Mouse (Mus musculus) ovary, adult 18-20 months (tissue): ENCODE measurements at regions not wholly inside any gene's neighbourhood (a gene's known extent, or its start where the extent isn't known, plus 50 kb on each side); places are given as distances from the start of the nearest gene placed in this dataset.

Experiments
- DNase-seq: peaks from one replicate; pipeline ENCODE4 v3.0.0; 2022; ENCODE audit warnings: low spot score, mixed read lengths

DNA sequence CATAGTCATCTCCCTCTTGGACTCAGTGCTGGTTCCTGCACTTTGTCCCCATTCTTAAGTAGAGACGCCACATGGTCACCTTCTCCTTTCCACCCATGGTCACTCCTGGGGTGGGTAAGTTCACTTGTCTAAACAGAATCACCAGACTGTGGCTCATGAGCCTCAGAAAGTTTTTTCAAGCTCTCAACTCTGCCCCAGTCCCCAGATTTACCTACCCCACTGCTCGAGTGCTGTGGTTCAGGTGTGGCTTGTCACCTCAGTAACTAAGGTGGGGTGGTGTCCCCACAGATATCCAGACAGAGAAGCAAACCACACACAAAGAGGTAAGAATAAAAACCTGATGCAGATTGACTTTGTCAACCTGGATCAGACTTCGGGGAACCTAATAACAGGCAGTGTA lies 87.6 kb downstream of the Rpl10-ps3 start:
- no peak for DNase-seq

DNA sequence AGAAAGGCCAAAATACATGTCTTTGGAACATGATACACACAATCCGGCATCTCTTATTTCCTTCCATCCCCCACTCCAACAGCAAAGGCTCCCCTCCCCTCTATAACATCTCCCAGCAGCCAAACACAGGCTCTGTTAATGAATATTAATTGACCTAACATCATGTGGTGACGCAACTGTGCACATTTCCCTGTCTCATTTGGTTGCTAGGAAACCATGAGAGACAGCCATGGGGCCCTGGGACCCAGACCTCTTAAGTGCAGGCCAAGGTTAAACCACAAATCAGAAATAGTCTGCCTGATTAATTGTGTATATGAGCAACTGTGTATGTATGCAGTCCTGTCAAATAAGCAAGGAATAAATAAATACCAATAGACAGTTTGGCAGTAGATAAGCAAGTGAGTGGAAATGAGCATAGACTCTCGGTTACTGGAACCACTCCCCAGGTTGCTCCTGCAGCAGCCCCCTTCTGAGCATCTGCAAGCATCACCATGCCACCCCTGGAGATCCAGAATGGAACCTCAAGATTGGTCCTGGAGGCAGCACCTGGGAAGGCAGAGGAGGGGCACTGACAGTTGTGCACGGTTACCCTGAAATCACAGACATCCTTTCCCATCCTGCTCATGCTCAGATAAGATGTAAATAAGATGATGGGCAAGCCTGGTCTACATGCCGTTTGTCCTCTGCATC lies 99.6 kb downstream of the Rpl10-ps3 start:
- DNase-seq: no peak

DNA sequence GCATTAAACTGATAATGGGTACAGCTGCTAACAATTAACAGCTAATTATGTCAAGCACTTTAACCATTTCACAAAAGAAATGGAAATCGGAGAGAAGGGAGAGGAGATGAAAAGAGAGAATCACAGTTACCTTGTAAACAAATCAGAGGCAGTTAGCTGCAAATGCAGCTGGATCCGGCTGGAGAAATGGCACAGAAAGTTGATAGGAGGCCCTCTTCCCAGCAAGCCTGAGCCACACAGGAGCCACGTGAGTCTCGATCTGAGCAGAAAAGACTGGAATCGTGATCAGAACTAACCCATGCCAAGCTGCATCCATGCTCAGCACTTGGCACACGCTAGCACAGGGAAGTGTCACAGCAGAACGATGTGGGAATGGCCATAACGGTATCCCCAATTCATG lies 103.8 kb downstream of the Rpl10-ps3 start:
- no peak for DNase-seq

DNA sequence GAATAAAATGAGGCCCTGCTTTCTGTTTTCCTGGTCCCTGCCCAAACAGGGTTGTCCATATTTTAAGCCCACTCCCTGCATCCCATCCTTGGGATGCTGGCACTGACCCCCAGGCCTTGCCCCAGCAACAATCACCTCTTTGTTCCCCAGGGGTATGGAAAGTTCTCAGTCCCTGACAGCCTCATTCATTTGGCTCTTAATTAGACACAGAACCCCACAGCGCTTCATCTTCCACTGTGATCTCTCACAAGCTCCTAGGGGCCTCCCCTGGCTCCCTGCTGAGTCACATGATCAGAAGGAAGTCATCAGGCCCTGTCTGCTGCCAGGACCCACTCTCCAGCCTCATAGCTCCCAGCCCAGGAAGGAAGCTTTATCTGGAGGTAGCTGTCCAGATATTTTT lies 108.9 kb downstream of the Rpl10-ps3 start:
- DNase-seq: no peak

DNA sequence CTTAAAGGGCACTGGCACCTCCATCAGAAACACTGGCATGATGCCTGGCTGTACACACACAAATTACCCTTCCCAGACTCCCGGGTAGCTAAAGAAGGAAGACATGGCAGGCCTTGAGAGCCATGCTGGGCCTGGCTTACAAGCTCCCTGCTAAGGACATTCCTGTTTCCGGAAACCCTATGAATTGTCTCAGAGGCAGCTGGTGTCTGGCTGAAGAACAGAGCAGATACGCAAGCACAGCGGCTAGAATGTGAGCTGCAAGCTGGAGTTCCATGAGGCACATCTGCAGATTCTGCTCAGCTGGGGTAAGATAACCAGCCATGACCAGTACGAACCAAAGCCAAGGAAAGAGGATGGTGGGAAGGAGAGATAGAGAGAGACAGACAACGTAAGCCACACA lies 110.1 kb downstream of the Rpl10-ps3 start:
- DNase-seq: no peak

DNA sequence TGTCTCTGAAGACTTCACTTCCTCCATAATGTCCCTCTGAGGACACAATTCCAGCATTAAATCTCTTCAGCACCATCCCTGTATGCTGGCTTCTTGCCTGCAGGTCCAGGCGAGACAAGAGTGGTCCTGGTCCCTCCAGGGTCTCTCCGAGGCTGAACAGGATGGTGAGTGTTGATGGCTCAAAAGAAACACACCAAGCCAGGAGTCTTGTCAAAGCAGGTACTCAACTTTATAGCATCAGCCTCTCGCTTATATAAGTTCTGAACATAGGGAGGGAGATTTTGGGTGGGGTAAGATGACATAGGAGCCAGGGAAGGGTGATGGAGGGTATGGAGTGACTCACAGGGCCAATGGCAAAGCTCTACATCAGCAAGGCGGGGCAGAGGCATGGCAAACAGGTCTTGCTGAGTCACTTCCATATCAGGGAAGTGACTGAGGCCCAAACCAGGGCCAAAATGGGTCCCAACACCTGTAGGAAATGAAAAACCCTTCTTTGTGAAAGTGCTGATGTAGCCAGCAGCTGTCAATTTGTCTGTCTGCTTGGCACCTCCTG lies 111.7 kb downstream of the Rpl10-ps3 start:
- DNase-seq: no peak

DNA sequence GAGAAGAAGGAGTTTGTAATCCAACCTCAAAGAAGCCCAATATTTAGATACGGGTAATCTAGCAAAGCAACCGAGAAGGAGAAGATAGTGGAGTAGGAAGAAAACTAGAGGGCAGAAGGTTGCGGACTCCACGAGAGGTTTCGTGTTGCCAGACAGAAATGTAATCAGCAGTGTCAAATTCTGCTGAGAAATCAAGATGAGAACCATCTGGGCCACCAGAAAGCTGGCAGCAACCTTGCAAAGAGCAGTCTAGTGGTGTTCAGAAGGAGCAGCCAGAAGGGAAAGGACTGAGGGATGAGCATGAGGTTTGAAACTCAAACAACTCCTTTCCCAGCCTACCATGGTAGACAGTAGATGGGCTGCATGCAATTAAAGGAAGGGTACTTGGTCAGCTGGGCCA lies 134.3 kb downstream of the Rpl10-ps3 start:
- no peak for DNase-seq

DNA sequence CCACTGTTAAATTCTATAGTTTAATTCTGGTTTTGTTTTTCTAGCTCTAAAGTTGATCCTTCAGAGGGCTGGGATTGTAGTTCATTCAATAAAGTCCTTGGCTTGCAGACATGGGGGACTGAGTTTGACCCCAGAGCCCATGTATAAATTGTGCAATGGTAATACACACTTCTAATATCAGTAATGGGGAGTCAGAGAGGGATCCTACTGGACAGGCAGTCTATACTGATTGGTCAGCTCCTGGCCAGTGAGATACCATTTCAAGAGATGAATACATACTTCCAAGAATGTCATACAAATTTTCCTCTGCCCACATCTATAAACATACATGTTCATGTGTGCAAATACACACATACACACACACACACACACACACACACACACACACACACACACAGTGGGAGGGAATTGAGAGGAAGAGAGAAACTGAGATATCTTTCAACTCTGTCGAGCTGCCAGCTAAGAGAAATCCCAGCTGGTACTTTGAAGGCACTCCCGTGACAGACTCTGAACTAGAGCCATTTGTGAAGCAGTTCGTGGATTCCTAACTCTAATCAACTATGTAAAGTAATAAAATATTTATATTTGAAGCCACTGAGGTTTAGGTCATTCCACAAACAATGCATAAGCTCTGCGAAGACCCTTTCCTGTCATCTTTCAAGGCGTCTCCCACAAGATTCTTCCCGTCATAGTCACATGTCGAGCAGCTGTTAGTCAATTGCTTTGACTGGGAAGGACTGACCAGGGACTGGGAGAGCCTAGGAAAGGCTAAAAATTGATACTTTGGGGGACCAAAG lies 145.1 kb downstream of the Rpl10-ps3 start:
- DNase-seq: no peak

DNA sequence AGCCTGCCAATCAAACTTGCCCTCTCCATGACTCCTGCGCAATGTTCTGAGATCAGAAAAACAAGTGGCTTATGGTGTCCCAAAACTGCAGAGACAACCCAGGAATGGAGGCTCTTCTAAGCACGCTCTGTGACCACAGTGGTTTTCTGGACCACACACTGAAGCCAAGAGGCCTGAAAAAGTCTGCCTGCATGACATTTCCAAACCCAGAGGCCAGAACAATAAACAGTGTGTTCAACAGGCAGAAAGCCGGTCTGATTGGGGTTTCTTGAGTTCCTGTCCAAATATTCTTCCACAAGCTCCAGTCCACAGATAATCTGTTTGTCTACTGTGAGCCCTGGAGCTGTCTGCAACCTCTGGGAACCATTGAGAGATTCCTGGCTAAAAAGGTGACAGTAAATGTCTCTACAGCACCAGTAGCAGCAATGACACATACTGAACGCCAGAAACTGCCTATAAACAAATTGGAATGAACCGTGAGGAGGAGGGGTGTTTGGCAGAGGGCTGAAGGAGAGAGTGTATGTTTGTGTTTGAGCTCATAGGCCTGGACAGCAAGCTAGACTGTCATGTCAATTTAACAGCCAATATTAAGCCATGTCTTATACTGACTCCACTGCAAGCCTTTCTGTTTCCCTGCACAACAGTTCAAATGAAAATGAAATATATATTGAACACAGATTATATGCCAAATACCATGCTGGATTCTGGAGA lies 152.2 kb downstream of the Rpl10-ps3 start:
- no peak for DNase-seq

DNA sequence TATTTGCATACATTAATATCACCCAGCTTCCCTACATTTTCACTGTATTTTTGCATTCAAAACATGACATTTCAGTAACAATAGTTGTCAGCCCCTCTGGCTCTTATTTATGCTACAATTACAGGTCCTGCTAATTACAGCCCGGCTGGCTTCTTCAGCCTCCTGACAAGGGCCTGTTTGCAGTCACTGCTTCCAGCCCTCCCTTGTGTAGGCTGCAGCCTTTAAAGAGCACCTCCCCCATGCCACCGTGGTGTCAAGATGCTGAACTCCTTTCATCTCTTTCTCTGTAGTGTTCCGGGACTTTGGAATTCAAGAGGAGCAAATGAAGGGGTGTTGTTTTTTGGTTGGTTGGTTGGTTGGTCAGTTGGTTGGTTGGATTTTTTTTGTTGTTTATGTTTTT lies 153.6 kb downstream of the Rpl10-ps3 start:
- no peak for DNase-seq

DNA sequence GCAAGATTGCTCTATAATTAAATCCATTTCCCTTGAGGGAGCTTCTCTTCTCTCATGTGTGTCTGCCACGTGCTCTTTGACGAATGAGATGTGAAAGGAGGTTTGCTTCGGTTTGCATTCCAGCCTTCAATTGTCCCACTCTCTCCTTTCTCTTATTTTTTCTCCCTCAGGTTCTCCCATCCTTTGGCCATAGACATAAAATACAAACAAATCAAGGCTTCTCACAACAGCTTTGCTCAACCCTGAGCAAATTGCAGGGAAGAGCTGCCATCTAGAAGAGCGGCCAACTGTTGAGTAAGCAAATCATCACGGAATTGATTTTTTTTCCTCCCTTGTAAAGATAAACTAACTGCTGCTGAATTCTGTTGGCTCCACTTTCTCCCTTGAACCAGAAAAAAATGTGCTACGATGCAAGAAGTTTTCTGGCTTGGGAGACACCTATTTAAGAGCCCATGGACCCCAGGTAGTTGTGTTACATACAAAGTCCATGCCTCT lies 156.1 kb downstream of the Rpl10-ps3 start:
- DNase-seq: no peak

DNA sequence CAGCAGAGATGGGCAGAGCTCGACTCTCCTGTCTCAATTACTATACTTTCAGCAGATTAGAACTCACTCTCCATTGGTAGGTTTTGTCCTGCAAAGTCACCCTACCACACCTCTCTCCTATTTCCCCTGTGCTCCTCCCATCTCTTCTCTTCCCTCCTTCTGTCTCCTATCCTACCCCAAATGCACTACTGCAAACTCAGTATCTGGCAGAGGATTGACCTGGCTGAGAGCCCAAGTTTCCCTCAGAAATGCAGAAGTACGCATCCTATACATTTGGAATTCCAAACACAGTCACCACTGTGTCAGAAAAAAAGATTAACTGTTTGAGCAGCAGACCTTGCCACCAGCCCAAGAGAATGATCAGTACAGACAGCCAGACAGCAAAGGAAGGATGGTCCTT lies 163.4 kb downstream of the Rpl10-ps3 start:
- DNase-seq: no peak

DNA sequence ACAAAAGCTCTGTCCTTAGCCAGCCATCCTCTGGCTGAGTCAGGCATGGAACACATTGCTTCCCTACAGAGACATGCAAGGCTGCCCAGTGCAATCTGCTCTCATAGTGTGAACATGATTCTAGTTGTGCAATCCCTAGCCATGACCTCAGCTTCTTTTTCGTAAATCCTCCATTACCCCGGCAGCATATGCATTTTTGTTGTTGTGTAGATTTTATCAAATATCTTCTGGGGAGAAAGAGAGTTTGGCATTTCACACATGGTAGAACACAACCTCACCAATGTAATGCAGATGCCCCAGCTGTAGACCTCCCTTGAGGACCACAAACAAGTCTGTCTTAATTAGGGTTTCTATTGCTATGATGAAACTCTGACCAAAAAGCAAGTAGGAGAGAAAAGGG lies 168.6 kb downstream of the Rpl10-ps3 start:
- no peak for DNase-seq

DNA sequence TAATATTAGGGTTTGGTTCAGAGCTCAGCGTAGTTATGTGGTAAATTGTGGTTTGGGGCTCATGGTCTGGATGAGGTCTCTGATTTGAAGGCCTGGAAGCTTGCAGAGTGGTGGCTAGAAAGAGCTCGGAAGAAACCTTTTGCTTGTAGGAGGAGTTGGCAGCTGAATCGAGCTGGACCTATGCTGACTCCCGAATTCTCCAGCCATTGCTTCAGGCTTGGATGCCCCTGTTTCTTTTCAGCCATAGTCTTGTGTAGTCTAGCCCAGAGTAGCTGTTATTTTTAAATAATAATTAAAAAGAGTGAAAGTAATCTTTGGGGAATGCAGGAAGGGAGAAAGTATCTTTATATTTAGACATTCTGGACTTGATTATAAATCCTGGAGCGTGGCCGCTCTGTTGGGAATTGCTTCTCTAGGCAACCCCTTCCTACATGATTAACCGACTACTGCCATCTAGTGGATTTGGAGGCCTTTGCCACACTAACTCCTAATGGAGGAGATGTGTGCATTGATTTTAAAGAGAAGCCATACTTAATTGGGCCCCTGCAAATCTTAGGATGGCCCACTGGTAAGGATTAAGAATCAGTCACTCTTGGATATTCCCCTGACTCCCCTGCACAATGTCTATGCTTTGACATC lies 172.8 kb downstream of the Rpl10-ps3 start:
- DNase-seq: peak; percentile 28

DNA sequence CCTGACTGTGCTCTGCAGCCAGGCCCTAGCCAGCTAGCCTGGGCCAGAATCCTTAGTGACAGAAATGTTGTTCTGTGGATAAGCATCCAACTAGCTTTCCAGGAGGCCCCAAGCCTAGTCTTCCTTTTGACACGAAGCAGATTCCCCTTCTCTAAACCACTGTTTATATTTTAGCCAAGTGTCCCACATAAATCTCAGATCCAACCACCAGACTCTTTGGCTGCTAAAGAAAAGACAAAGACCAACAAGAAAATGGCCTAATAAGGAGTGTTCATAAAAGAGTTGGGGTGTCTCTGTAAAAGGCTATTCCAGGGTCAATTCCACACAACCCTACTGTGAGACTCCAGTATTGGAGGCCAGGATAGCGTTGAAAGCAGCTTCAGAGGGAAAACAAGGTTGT lies 173.6 kb downstream of the Rpl10-ps3 start:
- DNase-seq: no peak

DNA sequence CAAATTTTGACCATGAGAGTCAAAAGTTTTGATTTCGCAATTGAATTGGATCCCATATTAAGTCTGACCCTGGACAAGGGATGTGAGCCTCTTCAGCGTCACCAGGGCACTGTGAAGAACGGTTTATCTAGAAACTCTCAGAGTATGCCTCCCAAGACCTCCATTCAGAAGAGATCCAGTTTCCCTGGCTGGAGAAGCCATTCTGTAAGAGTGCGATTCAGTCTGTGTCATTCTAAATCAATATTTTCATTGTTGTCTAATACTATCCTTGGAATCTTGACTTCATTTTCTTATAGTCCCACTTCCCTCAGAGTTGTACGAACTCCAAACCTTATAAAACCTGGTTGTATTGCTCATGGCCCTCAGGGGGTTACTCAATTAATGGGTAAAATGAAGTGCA lies 174.1 kb downstream of the Rpl10-ps3 start:
- DNase-seq: no peak

DNA sequence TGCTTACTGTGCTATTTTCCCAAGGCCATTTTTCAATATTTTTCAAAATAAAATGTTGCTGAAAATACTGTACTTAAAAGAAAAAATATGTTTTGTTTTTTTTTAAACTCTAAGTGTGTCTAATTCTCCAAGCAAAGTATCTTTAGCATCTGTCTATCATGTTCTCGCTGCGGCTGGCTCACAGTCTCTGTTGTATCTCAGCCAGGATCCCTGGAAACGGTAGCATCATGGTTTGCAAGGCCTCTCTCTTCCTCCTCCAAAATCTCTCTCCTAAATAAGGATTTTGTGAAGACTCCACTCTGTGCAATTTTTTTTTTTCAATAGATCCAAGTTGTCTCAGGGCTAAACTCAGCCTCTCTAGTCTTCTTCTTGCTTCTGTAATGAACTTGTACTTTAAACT lies 190.2 kb downstream of the Rpl10-ps3 start:
- DNase-seq: no peak

DNA sequence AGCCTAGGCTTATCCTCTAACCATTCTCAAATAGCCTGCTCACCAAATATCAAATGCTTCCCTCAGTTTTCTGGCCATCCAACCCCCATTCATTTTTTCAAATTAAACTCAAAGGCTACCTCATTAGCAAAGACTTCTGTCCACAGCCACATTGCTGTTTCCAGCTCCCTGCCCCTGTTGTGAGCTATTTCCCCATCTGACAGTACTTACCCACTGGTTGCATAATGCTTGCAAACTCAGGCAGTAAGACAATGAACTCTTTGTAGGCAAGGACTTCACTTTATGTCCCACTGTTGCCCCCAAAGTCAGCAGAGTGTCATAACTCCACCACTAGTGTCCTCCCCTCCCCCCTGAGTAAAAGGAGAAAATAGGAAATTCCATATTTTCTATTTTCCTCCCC lies 194.7 kb downstream of the Rpl10-ps3 start:
- no peak for DNase-seq

DNA sequence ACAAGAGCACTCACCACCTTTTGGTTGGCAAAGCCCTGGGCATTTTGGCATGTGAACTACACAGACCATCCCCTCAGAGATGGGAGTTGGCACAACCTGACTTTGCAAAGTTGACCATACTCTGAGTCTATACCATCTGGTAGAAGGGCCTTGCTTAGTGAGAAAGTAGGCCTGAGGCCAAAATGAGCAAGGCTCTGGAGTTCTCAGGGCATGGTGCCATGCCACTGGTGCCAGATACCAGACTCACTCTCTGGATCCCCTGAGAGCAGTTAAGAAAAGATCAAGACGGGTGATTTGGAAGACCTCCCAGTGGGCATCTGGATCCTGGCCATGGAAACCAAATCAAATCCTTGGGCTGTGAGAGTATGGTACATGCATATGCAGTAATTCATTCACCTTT lies 202.0 kb downstream of the Rpl10-ps3 start:
- no peak for DNase-seq

DNA sequence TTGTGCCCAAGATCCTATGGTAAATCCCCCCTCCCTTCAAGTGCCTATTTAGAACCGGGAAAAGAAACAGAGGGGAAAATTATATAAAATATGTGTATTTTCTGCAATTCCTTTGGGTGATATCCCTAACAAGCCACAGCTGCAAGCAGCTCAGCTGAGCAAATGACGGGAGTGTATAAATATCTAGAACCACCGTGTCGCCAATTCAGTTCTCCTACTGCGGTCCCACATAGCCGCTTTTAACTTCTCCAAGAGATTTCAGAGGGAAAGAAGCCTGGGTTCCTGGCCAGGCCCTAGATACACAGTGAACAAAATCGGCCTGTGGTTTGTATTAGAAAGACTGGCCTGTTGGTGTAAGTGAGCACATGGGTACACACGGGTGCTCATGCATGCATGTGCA lies 202.7 kb downstream of the Rpl10-ps3 start:
- no peak for DNase-seq

DNA sequence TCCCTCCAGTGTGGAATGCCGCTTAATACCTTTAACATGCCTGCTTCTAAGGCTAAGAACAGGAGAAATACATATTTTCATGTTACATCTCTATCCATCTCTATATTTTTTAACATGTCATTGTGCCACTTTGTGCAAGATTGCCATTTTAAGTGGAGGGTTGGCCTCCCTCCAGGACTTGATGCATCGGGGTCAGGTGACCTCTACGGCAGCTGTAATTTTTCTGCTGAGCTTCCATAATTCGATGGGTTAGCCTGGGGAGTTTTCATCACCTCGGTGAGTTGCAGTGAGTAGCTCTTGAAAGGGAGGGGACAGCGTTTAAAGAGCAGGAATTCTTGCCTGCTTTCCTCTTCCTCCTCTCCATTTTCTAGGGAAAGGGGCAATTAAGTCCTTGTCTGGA lies 203.6 kb downstream of the Rpl10-ps3 start:
- no peak for DNase-seq

DNA sequence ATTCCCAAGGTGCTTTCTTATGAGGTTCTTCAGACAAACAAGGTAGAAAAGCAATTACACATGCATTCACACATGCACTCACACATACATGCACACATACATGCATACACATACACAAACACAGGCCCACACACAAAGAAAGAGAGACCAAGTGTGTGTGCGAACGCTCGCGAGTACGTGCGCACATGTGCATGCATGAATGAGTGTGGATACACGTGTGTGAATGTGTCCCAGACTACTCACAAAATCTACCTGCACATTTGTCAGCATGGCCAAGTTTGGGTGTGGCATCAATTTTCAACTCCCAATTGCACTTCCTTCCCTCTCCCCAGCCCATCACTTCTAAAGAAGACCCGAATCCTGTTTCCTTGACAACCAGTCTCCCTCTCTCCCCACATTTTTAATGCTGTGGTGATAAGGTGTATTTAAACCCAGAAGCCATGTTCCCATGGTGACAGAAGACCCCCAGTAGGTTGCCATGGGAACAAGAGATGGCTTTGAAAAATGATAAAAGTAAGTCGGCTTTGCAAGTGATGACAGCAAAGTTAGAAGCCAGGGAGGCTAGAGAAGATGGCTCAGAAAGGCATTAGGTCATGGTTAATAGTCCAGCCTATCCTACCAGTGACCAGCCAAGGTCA lies 206.3 kb downstream of the Rpl10-ps3 start:
- DNase-seq: no peak
